Mouse (Mus musculus): Measurements from ENCODE around the gene Tekt3. TPM values are rescaled to one million over a fixed set of nuclear protein-coding genes. Genes with fewer than 3 reads are reported as not detected.

Gene Tekt3
- not detected for polyA plus RNA-seq (2017; shearing (Covaris generic))

DNA sequence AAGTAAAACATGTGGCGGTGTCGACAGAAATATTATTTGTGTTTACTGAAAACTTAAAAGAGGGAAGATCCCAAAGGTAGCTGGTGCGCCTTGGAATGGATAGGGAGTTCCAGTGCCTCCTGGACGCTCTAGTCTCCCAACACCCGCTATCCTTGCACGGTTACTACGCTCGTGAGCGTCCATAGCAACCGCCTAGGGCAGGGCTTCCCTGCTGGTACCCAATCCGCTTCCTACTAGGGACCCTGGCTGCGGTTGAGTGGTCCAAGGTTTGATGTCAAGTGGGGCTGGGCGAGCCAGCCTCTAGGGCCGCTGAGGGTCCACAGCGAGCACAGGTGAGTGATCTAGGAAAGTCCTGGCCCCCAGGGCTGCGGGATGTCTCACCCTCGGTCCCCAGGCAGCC is at the start of gene Tekt3:
Gene Tekt3 (plus strand): TSS at position 209 of the 400 bp plus-strand sequence.
- no peak for ATAC-seq

DNA sequence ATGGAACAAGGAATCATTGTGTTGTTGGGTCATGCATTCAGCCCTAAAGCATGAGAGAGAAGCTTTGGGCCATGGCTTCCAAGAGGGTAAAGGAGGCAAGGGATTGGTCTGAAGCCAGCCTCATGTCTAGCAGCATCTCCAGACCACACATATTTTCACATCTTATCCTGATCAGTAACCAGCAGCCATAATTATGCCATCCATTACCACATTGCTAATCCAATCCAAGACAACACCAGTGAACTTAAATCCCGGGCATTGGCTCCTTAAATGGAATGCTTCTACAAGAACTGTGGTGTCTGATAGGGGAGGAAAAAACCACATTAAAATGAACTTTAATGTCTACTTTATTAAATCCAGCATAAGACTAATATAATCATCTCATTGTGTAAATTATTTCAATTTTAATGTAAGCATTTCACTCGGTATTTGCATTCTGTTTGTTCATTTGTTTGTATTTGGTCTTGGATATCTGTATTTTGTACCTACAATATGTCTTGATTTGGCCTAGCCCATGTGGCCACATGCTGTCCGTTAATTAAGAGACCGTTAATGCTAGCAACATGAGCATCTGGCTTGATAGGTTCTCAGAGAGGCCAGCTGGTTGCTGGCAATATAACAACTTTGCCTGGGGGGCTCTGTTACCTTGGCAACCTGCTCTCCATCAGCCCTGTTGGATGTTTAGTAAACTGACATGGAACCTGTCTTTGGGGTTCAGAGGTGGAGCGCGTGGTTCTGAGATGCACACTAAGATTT is 43.9 kb upstream of the Tekt3 start:
- no peak for ATAC-seq

DNA sequence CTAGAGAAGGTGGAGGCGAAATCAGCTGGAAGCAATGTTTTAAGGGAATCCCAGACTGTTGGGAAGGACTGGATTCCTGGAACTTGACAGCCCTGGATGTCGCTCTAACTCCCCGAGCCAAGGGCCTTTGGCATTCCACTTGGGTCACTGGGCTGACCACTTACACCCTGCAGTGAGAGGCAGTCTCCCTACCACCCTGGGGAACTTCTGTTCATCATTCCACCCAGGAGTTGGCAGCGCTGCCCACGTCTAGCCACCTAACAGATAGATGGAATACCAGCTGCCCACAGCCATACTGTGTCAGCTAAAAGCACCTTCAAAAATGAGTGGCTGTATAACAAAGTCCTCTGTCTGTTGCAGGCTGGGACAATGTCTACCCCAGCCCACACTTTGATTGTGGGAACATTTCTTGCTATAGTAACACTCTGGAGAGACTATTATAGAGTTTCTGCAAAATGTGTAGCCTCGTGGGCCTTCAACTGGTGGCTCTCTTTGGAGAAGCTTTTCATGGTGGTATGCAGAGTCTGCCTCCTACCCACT is 43.3 kb upstream of the Tekt3 start:
- ATAC-seq: no peak

DNA sequence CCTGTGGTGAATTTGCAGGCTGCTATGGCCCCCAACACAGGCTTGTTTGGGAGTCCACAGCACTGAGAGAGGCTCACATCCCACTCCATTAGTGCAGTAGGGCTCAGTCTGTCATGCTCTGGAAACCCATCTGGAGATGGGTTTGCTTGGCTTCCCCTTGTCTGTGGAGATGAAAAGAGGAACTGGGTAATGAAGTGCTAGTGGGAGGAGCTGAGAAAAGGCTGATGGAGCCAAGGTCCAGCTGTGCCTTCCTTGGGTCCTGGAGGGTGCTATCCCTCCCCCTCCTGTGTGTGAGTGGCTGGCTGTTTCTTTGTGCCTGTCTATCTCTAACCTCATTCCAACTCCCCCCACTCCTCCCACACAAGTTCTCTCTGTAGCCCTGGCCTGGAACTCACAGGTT is 40.8 kb upstream of the Tekt3 start:
- no peak for ATAC-seq

DNA sequence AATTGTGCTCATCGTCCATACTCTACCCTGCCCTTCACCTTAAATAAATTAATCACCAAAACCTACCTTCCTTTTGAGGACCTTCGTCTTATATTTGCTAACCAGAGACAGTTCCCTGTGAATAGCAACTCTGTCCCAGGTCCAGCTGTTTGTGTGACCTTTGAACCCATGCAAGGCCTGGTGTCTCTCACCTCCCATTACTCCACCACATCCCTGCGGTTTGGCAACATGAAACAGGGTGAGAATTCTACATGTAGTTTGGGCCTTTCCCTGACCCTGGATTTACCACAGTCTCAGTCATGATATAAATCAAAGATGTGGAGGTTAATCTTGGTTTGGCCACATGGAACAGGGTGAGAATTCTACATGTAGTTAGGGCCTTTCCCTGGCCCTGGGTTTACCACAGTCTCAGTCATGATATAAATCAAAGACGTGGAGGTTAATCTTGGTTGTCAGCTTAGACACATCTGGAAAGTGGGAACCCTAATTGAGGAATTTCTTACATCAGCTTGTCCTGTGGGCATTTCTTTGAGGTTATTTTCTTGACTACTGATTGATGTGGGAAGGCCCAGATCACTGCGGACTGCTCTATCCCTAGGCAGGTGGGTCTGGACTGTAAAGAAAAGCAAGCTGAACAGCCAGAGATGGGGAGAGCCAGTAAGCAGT is 40.2 kb upstream of the Tekt3 start:
- ATAC-seq: no peak

DNA sequence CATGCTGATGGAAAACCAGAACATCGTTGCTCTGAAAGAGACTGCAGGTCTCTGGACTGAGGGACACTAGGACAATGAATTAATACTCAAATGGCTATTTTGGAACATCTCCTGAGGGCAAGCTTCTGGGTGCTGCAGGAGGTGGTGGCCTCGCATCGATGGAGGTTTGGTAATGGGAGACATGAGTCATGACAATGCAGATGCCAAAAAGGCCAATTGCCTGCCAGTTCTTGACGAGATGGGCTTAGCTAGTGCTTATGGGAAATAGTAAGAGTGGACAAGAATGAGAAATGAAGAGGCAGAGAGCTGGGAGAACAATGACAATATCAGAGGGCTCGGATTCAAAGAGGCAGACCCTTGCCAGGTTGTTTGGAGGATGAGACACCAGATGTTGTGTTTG is 38.0 kb upstream of the Tekt3 start:
- ATAC-seq: no peak

DNA sequence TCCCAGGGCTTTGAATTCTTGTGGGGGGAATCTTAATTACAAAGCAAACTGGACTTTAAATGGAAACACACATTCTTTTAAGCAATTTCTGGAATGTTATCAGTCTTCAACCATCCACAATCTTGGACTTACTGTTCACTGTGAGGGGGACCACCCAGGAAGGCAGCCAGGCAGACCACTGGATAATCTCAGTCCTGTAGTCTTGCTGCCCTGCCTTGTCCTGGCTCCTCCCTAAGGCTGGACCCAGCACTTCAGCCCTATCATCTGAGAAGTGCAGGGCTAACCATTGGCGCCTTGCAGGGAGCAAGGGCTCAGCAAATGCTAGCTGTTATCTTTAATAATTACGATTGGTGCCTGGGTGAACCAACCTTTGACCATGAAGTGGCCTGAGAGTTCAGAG is 37.3 kb upstream of the Tekt3 start:
- no peak for ATAC-seq

DNA sequence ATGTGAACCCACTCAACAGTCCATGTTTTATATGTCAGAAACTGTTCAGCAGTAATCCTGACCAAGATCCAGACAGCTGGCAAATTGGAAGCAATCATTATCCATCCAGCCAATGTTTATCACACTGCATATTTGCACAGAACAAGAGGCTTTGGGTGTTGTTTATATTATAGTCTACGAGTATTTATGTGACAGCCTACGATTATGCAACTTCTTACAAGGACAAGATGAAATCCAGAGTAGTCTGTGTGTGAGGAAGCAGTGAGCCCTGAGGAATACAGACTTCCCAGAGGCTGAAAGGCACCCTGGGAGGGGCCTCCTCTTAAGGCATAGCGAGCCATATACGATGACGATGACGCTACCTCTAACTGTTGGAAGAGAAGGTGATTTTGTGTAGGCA is 36.0 kb upstream of the Tekt3 start:
- ATAC-seq: no peak

DNA sequence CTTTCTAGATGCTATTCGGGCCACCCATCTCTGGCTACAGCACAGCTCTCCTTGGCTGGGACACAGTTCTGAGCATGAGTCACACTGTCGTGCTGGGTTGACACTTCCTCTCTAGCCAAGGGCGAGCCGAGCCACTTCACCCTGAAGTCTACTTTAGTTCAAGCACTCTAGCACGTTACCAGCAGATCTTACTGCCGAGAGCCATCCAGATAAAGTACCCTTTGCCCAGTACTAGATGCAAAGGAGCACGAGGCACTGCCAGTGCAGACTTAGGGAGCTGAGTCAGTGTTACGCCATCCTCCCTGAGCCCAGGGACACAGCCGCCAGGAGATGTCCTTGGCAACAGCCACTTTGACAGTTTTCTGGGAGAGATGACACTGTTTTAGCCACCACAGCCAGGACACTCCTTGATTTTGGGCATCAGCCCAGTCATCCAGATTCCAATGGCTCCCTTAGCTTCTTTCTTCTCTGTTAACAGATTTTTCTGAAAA is 34.8 kb upstream of the Tekt3 start:
- ATAC-seq: no peak

DNA sequence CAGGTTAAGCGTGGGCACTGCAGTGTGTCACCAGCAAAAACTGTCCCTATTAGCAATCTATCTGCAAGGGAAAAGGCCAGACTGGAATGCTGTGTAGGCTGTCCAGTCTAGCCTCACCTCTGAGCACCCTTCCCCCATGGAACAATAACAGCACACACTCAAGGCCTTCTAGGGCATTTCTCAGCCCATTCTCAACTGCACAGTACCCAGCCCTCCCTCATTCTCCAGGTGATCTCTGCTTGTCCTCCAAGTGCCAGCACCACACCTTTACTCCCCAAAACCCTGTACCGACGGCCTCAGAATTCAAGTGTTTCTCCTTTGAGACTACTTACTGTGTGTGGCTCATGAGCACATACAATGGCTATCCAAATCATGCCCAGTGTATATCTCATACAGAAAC is 33.3 kb upstream of the Tekt3 start:
- ATAC-seq: no peak

DNA sequence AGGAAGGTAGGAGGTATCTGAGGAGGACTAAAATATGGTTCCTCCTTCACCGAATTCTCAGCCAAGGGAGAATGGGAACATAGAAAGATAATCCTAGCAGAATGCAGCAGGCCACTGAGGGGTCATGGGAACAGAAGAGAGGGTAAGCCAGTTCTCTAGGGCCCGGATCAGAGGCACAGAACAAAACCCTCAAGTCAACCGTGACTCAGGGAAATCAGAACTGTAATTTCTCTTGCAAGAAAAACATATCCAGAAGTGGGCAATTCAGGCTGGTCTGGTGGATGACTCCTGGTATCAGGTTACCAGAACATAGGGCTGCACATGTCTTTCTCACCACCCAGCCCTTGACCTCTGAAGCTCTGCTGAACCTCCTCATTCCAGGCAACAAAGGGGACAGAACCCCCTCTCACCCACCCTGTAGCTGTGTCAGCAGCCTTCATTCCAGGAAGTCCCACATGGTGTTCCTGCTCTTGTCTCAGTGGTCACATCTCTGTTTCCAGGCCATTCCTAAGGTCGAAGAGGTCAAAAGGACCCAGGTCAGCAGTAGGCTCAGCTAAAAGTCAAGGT is 32.2 kb upstream of the Tekt3 start:
- ATAC-seq: no peak

DNA sequence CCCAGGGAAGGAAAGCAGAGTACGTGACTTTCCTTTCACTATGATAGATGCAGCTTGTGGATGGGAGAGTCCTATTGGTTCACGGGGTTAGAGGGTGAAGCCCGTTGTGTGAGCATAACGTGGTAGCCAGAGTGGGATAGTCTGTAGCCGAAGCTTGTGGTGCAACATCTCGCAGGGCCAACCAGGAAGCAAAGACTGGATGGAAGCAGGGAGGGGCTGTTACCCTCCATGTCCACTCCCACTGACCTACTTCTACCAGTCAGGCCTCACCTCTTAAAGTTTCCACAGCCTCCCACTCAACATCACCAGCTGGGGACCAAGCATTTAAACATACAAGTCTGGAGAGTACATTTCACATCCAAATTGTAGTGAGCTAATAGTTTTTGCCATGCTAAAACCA is 31.7 kb upstream of the Tekt3 start:
- no peak for ATAC-seq

DNA sequence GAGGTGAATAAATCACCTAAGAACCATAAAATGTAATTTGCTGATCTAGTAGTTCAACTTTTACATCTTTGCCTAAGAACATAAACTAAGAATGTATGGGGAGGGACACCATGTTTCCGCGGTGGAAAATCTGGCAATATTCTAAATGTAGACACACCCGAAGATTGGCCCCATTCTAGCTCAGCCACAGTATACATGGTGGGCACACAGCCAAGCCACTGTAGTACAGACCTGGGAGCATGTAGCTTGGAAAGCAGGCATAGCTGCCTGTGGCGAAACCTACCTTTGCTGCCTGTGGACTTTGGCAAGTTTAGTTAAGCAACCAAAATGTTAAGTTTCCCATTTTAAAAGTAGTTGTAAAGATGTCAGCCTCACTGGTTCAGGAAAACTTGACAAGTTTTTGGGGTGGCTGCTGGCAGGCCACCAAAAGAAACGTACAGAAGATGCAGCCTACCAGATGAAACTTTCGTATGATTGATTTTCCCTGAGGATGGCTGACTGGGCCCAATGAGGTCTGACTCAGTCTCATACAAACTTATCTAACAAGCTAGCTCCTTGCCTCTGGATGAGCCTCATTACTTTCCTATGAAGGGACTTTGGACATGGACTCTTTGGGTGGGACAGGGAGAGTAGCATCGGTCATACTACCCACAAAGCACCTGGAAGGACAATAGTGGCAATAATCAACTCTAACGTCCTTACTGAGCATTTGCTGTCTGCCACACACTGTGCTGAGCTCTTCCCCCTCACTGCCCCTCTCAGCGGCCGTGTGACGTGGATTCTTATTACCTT is 25.8 kb upstream of the Tekt3 start:
- ATAC-seq: no peak

DNA sequence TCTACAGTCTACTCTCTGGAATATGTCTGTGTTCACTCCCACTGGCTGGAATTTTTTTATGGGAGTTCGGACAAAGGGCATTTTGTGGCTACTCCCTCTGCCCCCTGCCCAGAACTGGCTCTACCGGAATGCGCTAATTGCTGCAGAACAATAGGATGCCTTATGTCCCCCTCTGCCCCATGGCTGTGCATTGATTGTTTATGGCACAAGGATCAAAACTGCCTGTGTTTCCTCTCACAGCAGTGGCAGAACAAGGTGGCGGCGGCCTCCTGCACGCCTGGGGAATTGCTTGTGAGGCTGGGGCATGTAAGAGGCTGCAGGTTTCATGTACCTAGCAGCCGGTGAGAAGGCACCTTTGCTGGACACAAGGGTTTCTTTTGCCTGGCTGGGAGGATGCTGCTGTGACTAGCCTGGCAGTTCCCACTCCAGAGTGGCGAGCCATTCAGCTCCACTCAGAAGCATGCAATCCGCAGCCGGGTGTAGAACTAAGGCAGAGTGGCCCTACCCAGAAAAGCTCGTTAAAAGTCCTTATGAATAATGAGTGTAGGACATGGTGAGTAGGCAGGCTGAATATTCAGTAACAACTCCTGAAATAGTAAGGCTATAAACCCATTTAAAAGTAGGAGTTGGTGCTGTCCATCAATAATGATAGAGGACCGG is 21.3 kb upstream of the Tekt3 start:
- no peak for ATAC-seq

DNA sequence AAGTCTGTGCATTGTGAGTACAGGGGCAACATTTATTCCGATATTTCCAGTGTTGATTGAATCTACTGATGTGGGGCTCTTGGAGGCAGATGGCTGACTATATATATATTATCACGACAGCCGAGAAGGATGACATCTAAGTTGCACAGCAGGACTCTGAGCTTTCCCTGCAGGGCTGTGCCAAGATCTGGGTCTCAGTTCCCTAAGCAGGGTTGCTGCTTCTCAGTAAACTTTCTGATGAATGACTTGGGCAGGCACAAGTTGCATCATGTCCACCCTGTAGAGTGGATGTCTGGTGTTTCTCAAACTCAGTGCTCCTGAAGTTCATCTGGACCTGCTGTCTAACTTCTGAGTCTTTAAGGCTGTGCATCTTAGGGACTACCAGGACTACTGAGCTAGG is 15.7 kb upstream of the Tekt3 start:
- ATAC-seq: no peak

DNA sequence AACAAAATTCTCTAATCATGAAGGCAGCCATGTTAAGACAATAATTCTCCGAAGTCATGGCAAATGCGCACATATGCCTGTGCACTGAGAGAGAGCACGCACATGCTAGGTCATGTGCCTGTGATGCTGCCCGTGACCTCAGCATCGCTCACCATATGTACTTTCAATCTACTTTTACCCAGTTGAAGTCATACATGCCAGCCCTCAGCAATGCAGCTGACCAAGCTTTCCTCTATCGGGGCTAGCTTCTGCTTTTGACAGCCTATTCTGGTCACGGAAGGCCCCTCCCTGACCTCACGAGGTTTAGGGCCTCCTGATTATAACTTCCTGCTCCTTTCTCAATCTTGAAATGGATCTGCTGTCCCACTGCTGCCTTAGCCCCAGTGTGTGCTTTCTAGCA is 15.1 kb upstream of the Tekt3 start:
- ATAC-seq: no peak

DNA sequence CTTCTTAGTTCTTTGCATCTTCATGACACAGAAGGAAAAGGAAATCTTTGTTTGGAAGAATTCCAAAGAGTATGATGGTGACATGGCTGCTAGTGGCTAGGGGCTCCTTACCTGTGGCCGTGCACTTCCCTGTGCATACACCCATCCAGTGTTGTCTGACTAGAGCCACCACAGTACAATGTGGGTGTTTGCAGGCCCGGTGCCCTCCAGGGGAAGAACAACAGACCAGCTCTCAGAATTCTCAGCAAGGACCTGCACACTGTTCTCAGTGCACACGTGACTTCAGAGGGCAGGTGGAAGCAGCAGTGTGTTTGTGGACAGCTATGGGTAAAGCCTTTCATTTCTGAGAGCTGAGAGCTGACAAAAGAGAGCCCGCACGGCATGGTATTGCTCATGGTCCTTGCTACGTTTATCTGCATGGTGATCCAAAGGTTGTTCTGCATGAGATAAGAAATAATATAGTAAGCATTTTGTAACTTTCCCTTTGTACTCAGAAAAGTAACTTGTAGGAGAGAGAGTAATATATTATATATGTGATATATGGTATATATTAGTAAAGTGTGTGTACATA is 11.0 kb upstream of the Tekt3 start:
- no peak for ATAC-seq

DNA sequence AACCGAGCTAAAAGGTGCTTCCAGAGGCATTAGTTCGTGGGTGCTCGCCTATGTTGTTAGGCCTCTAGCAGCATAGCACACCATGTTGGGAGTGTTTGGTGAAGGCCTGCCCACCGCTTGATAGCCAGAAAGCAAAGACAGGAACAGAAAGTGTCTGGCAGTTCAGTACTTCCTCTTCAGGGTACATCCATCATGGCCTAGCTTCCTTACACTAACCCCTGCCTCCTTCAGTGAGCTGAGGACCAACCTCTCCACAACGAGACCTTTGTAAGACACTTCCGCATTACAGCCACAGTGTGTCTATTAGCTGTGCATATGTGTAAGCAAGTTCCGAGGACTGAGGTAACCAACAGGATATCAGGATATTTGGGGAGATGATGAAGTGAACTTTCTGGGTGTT is 10.4 kb upstream of the Tekt3 start:
- ATAC-seq: no peak

DNA sequence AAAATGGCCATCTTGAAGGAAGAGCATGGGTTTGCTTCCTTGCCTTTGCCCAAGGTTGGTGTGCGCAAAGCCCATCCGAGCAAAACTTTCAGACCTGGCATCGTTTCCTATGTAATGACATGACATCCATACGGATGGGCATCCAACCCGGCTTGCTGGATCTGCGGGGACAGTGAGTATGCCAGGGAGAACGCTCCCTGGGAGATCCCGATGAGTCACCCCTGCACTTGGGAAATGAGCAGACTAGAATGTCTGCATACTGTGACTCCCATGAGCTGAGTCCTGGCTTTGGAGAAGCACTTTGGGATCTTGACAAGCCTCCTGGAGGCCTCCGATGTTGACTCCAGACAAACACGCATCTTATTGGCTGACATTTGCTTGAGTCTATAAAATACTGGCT is 9.5 kb upstream of the Tekt3 start:
- no peak for ATAC-seq

DNA sequence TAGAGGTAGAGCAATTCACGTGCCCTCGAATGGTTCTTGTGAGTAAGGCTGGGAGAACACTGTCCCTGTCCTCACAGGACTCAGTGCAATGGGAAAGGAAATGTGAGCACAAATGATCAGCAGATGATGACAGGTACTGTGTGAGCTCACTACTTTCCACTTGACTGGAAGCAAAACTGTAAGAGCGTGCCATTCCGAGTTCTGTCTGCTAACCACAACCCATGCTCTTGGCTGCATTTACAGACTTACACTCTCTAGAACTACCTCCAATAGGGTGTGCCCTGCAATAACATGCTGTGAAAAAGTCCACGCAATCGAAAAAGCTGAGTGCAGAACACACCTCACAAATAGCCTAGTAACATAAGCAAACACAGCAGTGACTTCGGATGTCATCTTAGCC is 5.9 kb upstream of the Tekt3 start:
- ATAC-seq: no peak

DNA sequence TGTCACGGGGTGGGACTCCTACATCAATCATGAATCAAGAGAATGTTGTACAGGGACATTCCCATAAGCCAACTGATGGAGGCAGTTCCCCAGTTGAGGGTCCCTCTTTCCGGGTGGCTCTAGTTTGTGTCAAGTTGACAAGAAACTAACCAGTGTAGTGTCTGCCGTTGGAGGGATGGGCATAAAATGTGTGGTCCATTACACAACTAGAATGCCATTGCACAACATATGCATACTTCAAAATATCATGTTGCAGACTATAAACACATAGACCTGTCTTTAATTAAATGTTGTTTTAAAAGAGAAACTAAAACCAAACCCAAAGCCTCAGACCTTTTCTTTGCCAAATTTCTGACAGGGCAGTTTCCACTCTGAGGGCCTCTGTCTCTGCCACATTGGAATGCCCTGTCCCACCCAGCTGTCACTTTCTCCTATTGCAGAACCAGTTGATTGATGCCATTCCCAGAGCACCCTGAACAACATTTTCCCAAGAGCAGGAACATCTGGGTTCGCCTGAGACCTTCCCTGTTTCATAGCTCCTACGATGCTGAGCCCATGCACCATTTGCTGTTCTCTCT is 3.0 kb upstream of the Tekt3 start:
- no peak for ATAC-seq

DNA sequence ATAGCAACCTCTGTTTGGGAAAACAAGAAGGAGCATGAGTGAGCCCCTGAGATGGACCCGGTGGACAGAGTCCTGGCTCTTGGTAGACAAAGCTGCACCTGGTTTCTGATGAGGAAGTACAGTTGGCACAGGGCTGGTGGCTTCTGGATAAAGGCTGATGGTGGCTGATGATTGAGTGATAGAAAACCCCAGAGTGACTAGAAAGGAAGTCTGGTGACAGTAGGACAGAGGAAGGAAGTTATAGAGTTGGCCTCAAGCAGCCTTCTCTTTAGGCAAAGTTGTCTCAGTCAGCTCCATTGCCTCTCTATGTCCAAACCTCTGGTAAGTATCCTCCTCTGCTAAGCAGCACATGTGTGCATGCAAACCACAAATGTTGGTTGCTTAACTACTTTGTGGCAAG is 1.5 kb upstream of the Tekt3 start:
- no peak for ATAC-seq

Measured in inflammation-experienced regulatory T-cells, adult 6 months (primary cell).